Mouse (Mus musculus) embryonic stem cell, embryonic (primary cell): ENCODE data around the gene Lpin1.

Experiments
- CTCF ChIA-PET, 4 experiments: fragments of 300-600 bp in 2 of 4; fragments of 350-600 bp in 2 of 4; sonication (Branson Sonifier 250); formaldehyde crosslinking; loops; one replicate each; lab custom pipeline; 2022; ENCODE audit warnings: inconsistent platforms in 2 of 4; lab: Charles Lee
- POLR2A ChIA-PET, 4 experiments: fragments of 300-600 bp in 2 of 4; fragments of 350-600 bp in 2 of 4; sonication (Branson Sonifier 250); formaldehyde crosslinking; loops; one replicate each; lab custom pipeline; 2022; ENCODE audit warnings: antibody characterized with exemption in 4 of 4, inconsistent platforms in 1 of 4; lab: Charles Lee

Gene Lpin1

GRCm38 (mm10) chr12:16610936-16611335 is at the start of gene Lpin1:
Lpin1 (minus strand) TSS chr12:16610966.
- POLR2A ChIA-PET: no interaction called here
- CTCF ChIA-PET: interaction anchor here in 1 of 4 experiments (1.8 kb wide), 1 partner anchor 42 kb away, joined by 4 read pairs; no protein-coding TSS in a partner anchor

- ChIA-PET POLR2A (no interaction called here), CTCF (interaction anchor here in 2 of 4 experiments (0.6 to 1.2 kb wide), 2 partner anchors 86 to 235 kb away, joined by 4 to 10 read pairs; no protein-coding TSS in a partner anchor)
Observed at GRCm38 (mm10) chr12:16656906-16657875, 46.4 kb upstream of the Lpin1 start.

- ChIA-PET CTCF (no interaction called here), POLR2A (no interaction called here)
Observed at GRCm38 (mm10) chr12:16655604-16656003, 44.8 kb upstream of the Lpin1 start.

GRCm38 (mm10) chr12:16653332-16654093 is 42.7 kb upstream of the Lpin1 start, which contains the start of gene Ntsr2:
Ntsr2 (plus strand) TSS chr12:16653382.
- CTCF ChIA-PET: interaction anchor here in 1 of 4 experiments (1.4 kb wide), 1 partner anchor 12 kb away, joined by 3 read pairs; no protein-coding TSS in a partner anchor
- POLR2A ChIA-PET: no interaction called here

GRCm38 (mm10) chr12:16649819-16650218 is 39.1 kb upstream of the Lpin1 start:
- ChIA-PET CTCF (interaction anchor here in 1 of 4 experiments (1.1 to 2.2 kb wide), 2 partner anchors 8 to 15 kb away, joined by 4 read pairs; no protein-coding TSS in a partner anchor), POLR2A (no interaction called here)

GRCm38 (mm10) chr12:16648273-16648672 is 37.5 kb upstream of the Lpin1 start:
- CTCF ChIA-PET: interaction anchor here in 1 of 4 experiments (0.9 kb wide), 1 partner anchor 79 kb away, joined by 4 read pairs; no protein-coding TSS in a partner anchor
- POLR2A ChIA-PET: interaction anchor here in 1 of 4 experiments (1.5 kb wide), 1 partner anchor 78 kb away, joined by 3 read pairs; no protein-coding TSS in a partner anchor

GRCm38 (mm10) chr12:16646780-16647409 is 36.1 kb upstream of the Lpin1 start:
- CTCF ChIA-PET: interaction anchor here in 2 of 4 experiments (0.6 to 1.2 kb wide), 5 partner anchors 13 to 352 kb away, joined by 3 to 9 read pairs (median 5); no protein-coding TSS in a partner anchor
- POLR2A ChIA-PET: interaction anchor here in 1 of 4 experiments (1.3 to 1.5 kb wide), 2 partner anchors 17 to 76 kb away, joined by 3 read pairs; no protein-coding TSS in a partner anchor

GRCm38 (mm10) chr12:16644698-16645097 is 33.9 kb upstream of the Lpin1 start:
- ChIA-PET POLR2A (no interaction called here), CTCF (interaction anchor here in 1 of 4 experiments (1.3 kb wide), 1 partner anchor 81 kb away, joined by 3 read pairs; no protein-coding TSS in a partner anchor)

- CTCF ChIA-PET: interaction anchor here in 3 of 4 experiments (0.6 to 2.9 kb wide), 5 partner anchors 47 to 164 kb away, joined by 3 to 13 read pairs (median 4); no protein-coding TSS in a partner anchor
- POLR2A ChIA-PET: no interaction called here
Observed at GRCm38 (mm10) chr12:16643508-16644345, 33.0 kb upstream of the Lpin1 start.

- ChIA-PET CTCF (interaction anchor here (0.5 to 3.4 kb wide), 32 partner anchors 8 to 610 kb away, joined by 3 to 19 read pairs (median 3); no protein-coding TSS in a partner anchor), POLR2A (interaction anchor here in 2 of 4 experiments (0.5 to 1.2 kb wide), 3 partner anchors 66 to 119 kb away, joined by 3 read pairs; no protein-coding TSS in a partner anchor)
Observed at GRCm38 (mm10) chr12:16642000-16642399, 31.2 kb upstream of the Lpin1 start.

GRCm38 (mm10) chr12:16640075-16640474 is 29.3 kb upstream of the Lpin1 start:
- POLR2A ChIA-PET: interaction anchor here in 2 of 4 experiments (0.5 to 0.8 kb wide), 2 partner anchors 163 to 240 kb away, joined by 3 to 5 read pairs; no protein-coding TSS in a partner anchor
- CTCF ChIA-PET: interaction anchor here (0.5 to 3.4 kb wide), 17 partner anchors 21 to 933 kb away, joined by 3 to 19 read pairs (median 3); no protein-coding TSS in a partner anchor

GRCm38 (mm10) chr12:16639078-16639771 is 28.5 kb upstream of the Lpin1 start:
- CTCF ChIA-PET: interaction anchor here (0.5 to 3.4 kb wide), 16 partner anchors 18 to 932 kb away, joined by 3 to 19 read pairs (median 3); no protein-coding TSS in a partner anchor
- POLR2A ChIA-PET: interaction anchor here in 2 of 4 experiments (0.5 to 0.8 kb wide), 3 partner anchors 84 to 239 kb away, joined by 3 to 5 read pairs (median 3); no protein-coding TSS in a partner anchor

GRCm38 (mm10) chr12:16635816-16636215 is 25.1 kb upstream of the Lpin1 start:
- POLR2A ChIA-PET: interaction anchor here in 1 of 4 experiments (0.6 kb wide), 1 partner anchor 74 kb away, joined by 3 read pairs; no protein-coding TSS in a partner anchor
- CTCF ChIA-PET: interaction anchor here (0.6 to 3.3 kb wide), 5 partner anchors 32 to 73 kb away, joined by 3 to 11 read pairs (median 6); no protein-coding TSS in a partner anchor

- ChIA-PET POLR2A (interaction anchor here in 2 of 4 experiments (1.3 to 1.4 kb wide), 2 partner anchors 14 to 66 kb away, joined by 3 to 4 read pairs; no protein-coding TSS in a partner anchor), CTCF (interaction anchor here (0.6 to 2.3 kb wide), 27 partner anchors 8 to 1282 kb away, joined by 3 to 25 read pairs (median 4); no protein-coding TSS in a partner anchor)
Observed at GRCm38 (mm10) chr12:16634075-16634813, 23.5 kb upstream of the Lpin1 start.

- POLR2A ChIA-PET: no interaction called here
- CTCF ChIA-PET: interaction anchor here (0.5 to 2.3 kb wide), 9 partner anchors 9 to 82 kb away, joined by 3 to 25 read pairs (median 9); no protein-coding TSS in a partner anchor
Observed at GRCm38 (mm10) chr12:16633235-16633634, 22.5 kb upstream of the Lpin1 start.
